Mouse (Mus musculus) ES-E14 (cell line): Measurements from ENCODE around the gene Setd6.

Experiments used
- HCFC1 ChIP-seq: IDR thresholded peaks from 2 replicates; pipeline ENCODE4 v1.6.1; 2012; ENCODE audit warnings: low read length, inconsistent platforms, borderline replicate concordance; ENCODE audit not compliant: insufficient read depth
- MAFK ChIP-seq: IDR thresholded peaks from 2 replicates; pipeline ENCODE4 v1.6.1; 2014; ENCODE audit warnings: mild to moderate bottlenecking, low read depth, low read length, inconsistent platforms; ENCODE audit not compliant: insufficient read depth
- ZNF384 ChIP-seq: IDR thresholded peaks from 2 replicates; pipeline ENCODE4 v1.6.1; 2012; ENCODE audit warnings: low read depth, low read length, inconsistent platforms

GRCm38 (mm10) chr8:95748028-95748427, 32.3 kb downstream of the Setd6 start:
- TF ChIP-seq ZNF384, result no peak
- TF ChIP-seq MAFK, result no peak
- no peak for TF ChIP-seq HCFC1
